Mouse (Mus musculus) liver, postnatal 0 days (tissue): ENCODE data around the gene Tnrc18.

Source experiments
- CTCF ChIP-seq: sonication (generic); IDR thresholded peaks from 2 replicates; pipeline ENCODE4 v1.5.1; 2016; ENCODE audit warnings: antibody characterized with exemption, low read depth
- EP300 ChIP-seq: IDR thresholded peaks from 2 replicates; pipeline ENCODE4 v1.6.1; 2016; ENCODE audit warnings: antibody characterized with exemption, low read depth, mild to moderate bottlenecking

DNA sequence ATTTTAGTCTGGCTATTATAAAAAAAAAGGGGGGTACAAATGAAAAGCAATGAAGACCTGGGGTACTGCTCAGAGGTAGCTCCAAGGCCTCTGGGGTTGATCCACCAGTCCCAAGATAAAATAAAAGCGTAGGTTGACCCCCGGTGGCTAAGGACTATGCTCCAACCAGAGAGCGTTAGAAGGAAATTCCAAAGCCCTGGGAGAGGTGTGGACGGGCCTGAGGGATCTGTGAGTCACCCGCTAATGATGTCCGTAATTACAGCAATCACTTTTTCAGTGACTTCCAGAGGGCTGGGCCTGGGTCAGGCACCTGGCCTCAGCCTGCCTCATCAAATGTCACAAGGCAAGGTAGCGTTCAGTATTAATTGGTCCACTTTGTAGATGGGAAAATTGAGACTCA, 9.8 kb downstream of the Tnrc18 start:
- TF ChIP-seq CTCF: no peak
- no peak for TF ChIP-seq EP300
